19 mouse cellular contexts compared by ENCODE assay signal in the genomic region with DNA sequence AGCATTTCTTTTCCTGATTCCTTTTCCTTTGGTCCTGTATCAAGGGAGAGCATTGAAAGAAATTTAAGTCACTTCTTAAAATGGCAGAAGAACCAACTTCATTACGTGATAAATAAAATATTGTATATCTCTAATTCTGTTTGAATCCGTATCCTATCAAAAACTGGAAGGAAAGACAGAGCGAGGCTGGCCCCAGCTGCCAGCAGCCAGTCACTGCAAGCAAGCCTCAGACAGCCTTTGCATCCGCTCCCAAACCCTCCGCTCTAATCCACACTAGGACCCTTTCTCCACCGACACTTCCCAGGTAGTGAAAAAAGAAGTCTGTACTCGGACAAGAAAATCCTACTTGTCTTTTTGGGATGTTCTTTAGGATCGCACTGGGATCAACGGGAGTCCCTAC. TPM values are rescaled to one million over a fixed set of nuclear protein-coding genes. Genes with fewer than 3 reads are reported as not detected.
A peak's percentile ranks its signal among the peaks of the same experiment; 100 is the strongest.
DNase-seq lines count a peak whose midpoint lies in the region; ATAC-seq and TF ChIP-seq lines count a peak whose summit lies in the region.
"Had no signal": no experiment of that assay in that cellular context is flagged by ENCODE, and none has a peak within 500 bp of the region (broad histone marks: within the 10 kb centered on the region; RNA-seq: fewer than 3 reads in every experiment).

No protein-coding gene starts in this region.

- H3K36me3 ChIP-seq in hindbrain, postnatal 0 days (ENCODE audit: insufficient read depth, low read length): no peaks in the 10 kb centered on the region
- H3K36me3 ChIP-seq in hindbrain, embryonic 12.5 days: no peaks in the 10 kb centered on the region
- H3K36me3 ChIP-seq in limb, embryonic 11.5 days (ENCODE audit: control insufficient read depth, insufficient read depth, low read length): no peaks in the 10 kb centered on the region
- no peaks in the 10 kb centered on the region for H3K36me3 ChIP-seq in limb, embryonic 10.5 days
- H3K36me3 ChIP-seq: embryonic facial prominence, embryonic 12.5 days; hindbrain, embryonic 10.5 days; limb, embryonic 12.5 days; liver, embryonic 13.5 days had no signal

- no peak overlapping the region for H3K27ac ChIP-seq in hindbrain, postnatal 0 days
- no peak overlapping the region for H3K27ac ChIP-seq in hindbrain, embryonic 12.5 days
- H3K27ac ChIP-seq in limb, embryonic 11.5 days (replicated peaks; ENCODE audit: low read depth, low read length): no peak overlapping the region
- no peak overlapping the region for H3K27ac ChIP-seq in limb, embryonic 10.5 days
- H3K27ac ChIP-seq: embryonic facial prominence, embryonic 12.5 days; heart, adult 2 months; hindbrain, embryonic 10.5 days; limb, embryonic 12.5 days; liver, embryonic 13.5 days had no signal

- TF ChIP-seq CTCF in hindbrain, postnatal 0 days (IDR thresholded peaks at IDR 0.05; ENCODE audit: low read depth): peak; percentile 62

- no peak overlapping the region for H3K4me2 ChIP-seq in hindbrain, postnatal 0 days (ENCODE audit: low read depth, low read length)
- no peak overlapping the region for H3K4me2 ChIP-seq in hindbrain, embryonic 12.5 days (replicated peaks)
- H3K4me2 ChIP-seq in limb, embryonic 11.5 days (ENCODE audit: low read depth, severe bottlenecking): no peak overlapping the region
- H3K4me2 ChIP-seq: embryonic facial prominence, embryonic 12.5 days; limb, embryonic 12.5 days; liver, embryonic 13.5 days had no signal

- 55% methylated on average over 9 of the region's 9 CpGs for WGBS in hindbrain, postnatal 0 days
- WGBS in hindbrain, embryonic 12.5 days: 51% methylated on average over 9 of the region's 9 CpGs
- 53% methylated on average over 9 of the region's 9 CpGs for WGBS in limb, embryonic 11.5 days
- 55% methylated on average over 9 of the region's 9 CpGs for WGBS in limb, embryonic 10.5 days

- no peaks in the 10 kb centered on the region for H3K27me3 ChIP-seq in hindbrain, postnatal 0 days (ENCODE audit: insufficient read depth, low read length)
- no peaks in the 10 kb centered on the region for H3K27me3 ChIP-seq in hindbrain, embryonic 12.5 days
- no peaks in the 10 kb centered on the region for H3K27me3 ChIP-seq in limb, embryonic 11.5 days (ENCODE audit: control insufficient read depth, insufficient read depth, low read length)
- H3K27me3 ChIP-seq in limb, embryonic 10.5 days (ENCODE audit: low read depth, poor library complexity, severe bottlenecking): no peaks in the 10 kb centered on the region
- H3K27me3 ChIP-seq: embryonic facial prominence, embryonic 12.5 days; liver, embryonic 13.5 days had no signal

- H3K4me1 ChIP-seq in hindbrain, postnatal 0 days (ENCODE audit: insufficient read depth, low read length): no peaks in the 10 kb centered on the region
- H3K4me1 ChIP-seq in hindbrain, embryonic 12.5 days: peaks cover 4% of the 10 kb centered on the region
- H3K4me1 ChIP-seq in limb, embryonic 11.5 days (ENCODE audit: control insufficient read depth, insufficient read depth, low read length): peaks cover 3% of the 10 kb centered on the region; the same call in 1 of the 2 replicates
- H3K4me1 ChIP-seq in limb, embryonic 10.5 days: peaks cover 57% of the 10 kb centered on the region
- H3K4me1 ChIP-seq: liver, embryonic 13.5 days had no signal

- no peak overlapping the region for H3K4me3 ChIP-seq in hindbrain, postnatal 0 days (ENCODE audit: low read length)
- no peak overlapping the region for H3K4me3 ChIP-seq in hindbrain, embryonic 12.5 days
- H3K4me3 ChIP-seq in limb, embryonic 11.5 days (ENCODE audit: low read depth, low read length): no peak overlapping the region
- H3K4me3 ChIP-seq in limb, embryonic 10.5 days: no peak overlapping the region
- H3K4me3 ChIP-seq: embryonic facial prominence, embryonic 12.5 days; heart, adult 2 months; hindbrain, embryonic 10.5 days; limb, embryonic 12.5 days; liver, embryonic 13.5 days had no signal

- ATAC-seq in hindbrain, postnatal 0 days: no peak
- ATAC-seq in hindbrain, embryonic 12.5 days (ENCODE audit: low FRiP score): no peak
- no peak for ATAC-seq in limb, embryonic 11.5 days (ENCODE audit: insufficient number of reproducible peaks, low FRiP score, low TSS enrichment, low read depth)
- ATAC-seq: intestine, embryonic 16.5 days had no signal

- no peak overlapping the region for H3K9ac ChIP-seq in hindbrain, postnatal 0 days (replicated peaks; ENCODE audit: low read length)
- H3K9ac ChIP-seq in hindbrain, embryonic 12.5 days: no peak overlapping the region
- no peak overlapping the region for H3K9ac ChIP-seq in limb, embryonic 11.5 days (ENCODE audit: low read length)
- H3K9ac ChIP-seq: embryonic facial prominence, embryonic 12.5 days; limb, embryonic 12.5 days; liver, embryonic 13.5 days had no signal

- DNase-seq in hindbrain, postnatal 0 days (ENCODE audit: low spot score): peak; percentile 54
- DNase-seq in limb, embryonic 11.5 days (ENCODE audit: low spot score): peak; percentile 56
- no peak for DNase-seq in limb, embryonic 10.5 days (ENCODE audit: low spot score)
- DNase-seq in right cerebral cortex, postnatal 4 days: peak; percentile 28
- DNase-seq in right cerebral cortex, postnatal 25 days: no peak
- DNase-seq in adrenal gland, postnatal 25 days: no peak
- DNase-seq: cerebellum, postnatal 14 days; gastrocnemius, postnatal 10 days; heart, adult 2 months; liver, embryonic 13.5 days; thymus, postnatal 14 days had no signal

- no peaks in the 10 kb centered on the region for H3K9me3 ChIP-seq in hindbrain, postnatal 0 days (ENCODE audit: low read length)
- peaks cover 4% of the 10 kb centered on the region; the same call in 1 of the 2 replicates for H3K9me3 ChIP-seq in hindbrain, embryonic 12.5 days (replicated peaks)
- no peaks in the 10 kb centered on the region for H3K9me3 ChIP-seq in limb, embryonic 11.5 days (ENCODE audit: control insufficient read depth, low read length)
- H3K9me3 ChIP-seq in limb, embryonic 10.5 days (replicated peaks): no peaks in the 10 kb centered on the region
- H3K9me3 ChIP-seq: embryonic facial prominence, embryonic 12.5 days; hindbrain, embryonic 10.5 days; liver, embryonic 13.5 days had no signal

RNA-seq across cellular contexts. Expression of a gene that starts 0.8 kb away (rescaled TPM):
- 0.73 TPM in 1 of 2 replicates, not detected in the other for total RNA-seq in hindbrain, postnatal 0 days (2014; rRNA removed)
- polyA plus RNA-seq in hindbrain, postnatal 0 days (2015; fragmentation: Nextera tagmentation; extraction: Ambion mirVana): 0.21 and 0.31 TPM in 2 replicates
- polyA plus RNA-seq in hindbrain, embryonic 12.5 days (2016; fragmentation: Nextera tagmentation; extraction: Ambion mirVana): 0.13 and 0.93 TPM in 2 replicates
- polyA plus RNA-seq in limb, embryonic 11.5 days (2014; fragmentation: Nextera tagmentation; extraction: Ambion mirVana): 1.8 and 2.0 TPM in 2 replicates
- polyA plus RNA-seq in limb, embryonic 10.5 days (2016; fragmentation: Nextera tagmentation; extraction: Ambion mirVana): 0.89 and 2.1 TPM in 2 replicates
- not detected in 2 replicates for total RNA-seq in adrenal gland, postnatal 25 days (2021)
- total RNA-seq: ES-E14; gastrocnemius, postnatal 10 days; heart, adult 2 months; neutrophil, adult 5-6 weeks had no signal
- polyA plus RNA-seq: spleen, adult 2 months had no signal

Comparison
In these comparisons a context has a peak if more than half of its experiments do, and no peak if none do; other contexts are left out.
1. DNase-seq: peak in hindbrain, postnatal 0 days (single experiment), limb, embryonic 11.5 days (single experiment) and right cerebral cortex, postnatal 4 days (single experiment); none in limb, embryonic 10.5 days (single experiment), right cerebral cortex, postnatal 25 days (single experiment) and adrenal gland, postnatal 25 days (single experiment).